Mouse (Mus musculus): ENCODE data around the gene Rel. TPM values are rescaled to one million over a fixed set of nuclear protein-coding genes. Genes with fewer than 3 reads are reported as not detected.

Rel gene
- total and polyA plus RNA-seq, 3 experiments, result 0.42 to 2.5 TPM; not detected in 1

- no peak for TF ChIP-seq ZKSCAN1 (IDR thresholded peaks at IDR 0.05; ENCODE audit: low read depth, low read length)
- 0 out of 2 replicates have a peak, but pooled peaks have one; percentile 9 for TF ChIP-seq TAL1 (IDR thresholded peaks at IDR 0.05; ENCODE audit: low read length)
- no peak; the same call in 1 of the 2 replicates for TF ChIP-seq BHLHE40 (IDR thresholded peaks at IDR 0.05; ENCODE audit: borderline replicate concordance, low read depth, low read length)
- TF ChIP-seq MAZ (IDR thresholded peaks at IDR 0.05; ENCODE audit: low read depth, low read length), result no peak
Observed at GRCm38 (mm10) chr11:23769686-23770509, 872 bp downstream of the Rel start (continued).

- H3K79me2 ChIP-seq (ENCODE audit: control insufficient read depth, insufficient read depth, low read length, poor library complexity), result peaks cover 1% of the 10 kb centered on the region; the same call in 1 of the 2 replicates
- H3K4me3 ChIP-seq (ENCODE audit: control insufficient read depth in 1 of 2, insufficient read depth in 1 of 2, low read depth in 2 of 2, low read length in 2 of 2), result peak overlapping the region; percentile 21 to 56; a peak in 3 of 4 replicates
- no peaks in the 10 kb centered on the region for H3K9me3 ChIP-seq (replicated peaks; ENCODE audit: insufficient read depth, low read length)
- H3K9ac ChIP-seq (ENCODE audit: control insufficient read depth, low read depth, low read length, poor library complexity, severe bottlenecking), result peak overlapping the region; percentile 53
- no peaks in the 10 kb centered on the region for H3K27me3 ChIP-seq (ENCODE audit: control insufficient read depth in 1 of 2, insufficient read depth in 2 of 2, low read length in 2 of 2)
- peak; percentile 30 for DNase-seq (ENCODE audit: low read depth, low spot score)
- peaks cover 11 to 16% of the 10 kb centered on the region in 2 experiments for H3K4me1 ChIP-seq (ENCODE audit: control insufficient read depth in 1 of 2, insufficient read depth in 2 of 2, low read length in 2 of 2)
- peaks cover 0 to 14% of the 10 kb centered on the region in 2 experiments; a peak in 2 of 4 replicates for H3K36me3 ChIP-seq (ENCODE audit: control insufficient read depth in 1 of 2, insufficient read depth in 2 of 2, low read length in 2 of 2)
- TF ChIP-seq MAFK (IDR thresholded peaks at IDR 0.05; ENCODE audit: borderline replicate concordance, low read depth, low read length) (no peak), SMC3 (IDR thresholded peaks at IDR 0.05; ENCODE audit: low read depth, low read length) (no peak), TBP (IDR thresholded peaks at IDR 0.05; ENCODE audit: low read depth, low read length) (no peak), MXI1 (IDR thresholded peaks at IDR 0.05; ENCODE audit: low read depth, low read length) (no peak), SIN3A (IDR thresholded peaks at IDR 0.05; ENCODE audit: low read length) (no peak), ELF1 (IDR thresholded peaks at IDR 0.05; ENCODE audit: low read depth, low read length) (no peak), NRF1 (IDR thresholded peaks at IDR 0.05; ENCODE audit: insufficient read depth, low read depth, low read length, poor library complexity, severe bottlenecking) (no peak), ZNF384 (IDR thresholded peaks at IDR 0.05; ENCODE audit: low read depth, low read length) (peak; percentile 48; the same call in 1 of the 2 replicates), JUND (IDR thresholded peaks at IDR 0.05; ENCODE audit: low read depth, low read length) (no peak), MAX (IDR thresholded peaks at IDR 0.05; ENCODE audit: low read length) (no peak), EP300 (IDR thresholded peaks at IDR 0.05; ENCODE audit: low read depth in 1 of 2, low read length in 2 of 2) (no peak), USF1 (IDR thresholded peaks at IDR 0.05; ENCODE audit: low read depth, low read length) (no peak), HCFC1 (IDR thresholded peaks at IDR 0.05; ENCODE audit: low read depth, low read length) (0 out of 2 replicates have a peak, but pooled peaks have one; percentile 0)
- H3K27ac ChIP-seq (ENCODE audit: control insufficient read depth, low read depth, low read length), result peak overlapping the region; percentile 57
Observed at GRCm38 (mm10) chr11:23769033-23769432, 1.7 kb downstream of the Rel start.
